In genomic region chr11:59501978-59502700, GRCm38 (mm10) we compare ENCODE assay signal across 2 mouse cellular contexts.
TF ChIP-seq lines count a peak whose summit lies in the region.

No protein-coding gene starts in this region.

TF ChIP-seq in MEL, 35 proteins besides CTCF, POLR2A, EP300 and RAD21 (continued from another document):
- TF ChIP-seq TAL1 (IDR thresholded peaks at IDR 0.05; ENCODE audit: low read length) (peak; percentile 2), ZNF384 (IDR thresholded peaks at IDR 0.05; ENCODE audit: low read depth, low read length) (peak; percentile 68), ETS1 (IDR thresholded peaks at IDR 0.05; ENCODE audit: low read depth, low read length) (peak; percentile 62; the same call in 1 of the 2 replicates), SIN3A (IDR thresholded peaks at IDR 0.05; ENCODE audit: low read length) (0 out of 2 replicates have a peak, but pooled peaks have one; percentile 40), E2F4 (IDR thresholded peaks at IDR 0.05; ENCODE audit: borderline replicate concordance, low read depth, low read length) (no peak)

TF ChIP-seq in myocyte, 11 proteins besides CTCF, POLR2A, EP300 and RAD21:
- TF ChIP-seq MYOG (IDR thresholded peaks at IDR 0.05; ENCODE audit: control insufficient read depth in 1 of 3, insufficient read depth in 1 of 3, insufficient read length in 2 of 3, low read depth in 2 of 3) (peak in 1 of 3 experiments; percentile 42), POLR2AphosphoS2 (IDR thresholded peaks at IDR 0.05; ENCODE audit: insufficient read length, low read depth) (no peak), MYOD1 (IDR thresholded peaks at IDR 0.05; ENCODE audit: control insufficient read depth in 1 of 3, insufficient read length in 2 of 3, low read depth in 2 of 3) (peak in 2 of 3 experiments; percentile 48 to 57)
